Mouse (Mus musculus) left cerebral cortex, adult 2 months (tissue): ENCODE measurements at regions not wholly inside any gene's neighbourhood (a gene's known extent, or its start where the extent isn't known, plus 50 kb on each side); places are given as distances from the start of the nearest gene placed in this dataset.

Experiments
- DNase-seq, 2 experiments: peaks; one replicate each; pipeline ENCODE4 v3.0.0; 2021 to 2022; ENCODE audit warnings: low spot score in 2 of 2, mixed read lengths in 1 of 2; ENCODE audit errors: extremely low spot score in 1 of 2
- H3K27ac ChIP-seq: fragments of 200-600 bp; 2 replicates; pipeline ENCODE4 v1.8.1; 2022
- H3K4me3 ChIP-seq: fragments of 200-600 bp; 2 replicates; pipeline ENCODE4 v1.8.1; 2022
- CTCF ChIP-seq: fragments of 200-600 bp; IDR thresholded peaks from 2 replicates; pipeline ENCODE4 v1.8.1; 2022; ENCODE audit warnings: antibody characterized with exemption, mild to moderate bottlenecking, moderate library complexity
- intact Hi-C: fragments of 180-260 bp; cut with DNase I; formaldehyde crosslinking; loops from one replicate; pipeline ENCODE4 v1.15.1; 2025

- intact Hi-C loops = loop anchor here (10.0 kb wide), 1 partner anchor 219 kb away; no protein-coding TSS in a partner anchor
- no peak for TF ChIP-seq CTCF
- Histone ChIP-seq H3K27ac (no peak overlapping the region), H3K4me3 (no peak overlapping the region)
- DNase-seq = no peak
These were observed 152.4 kb upstream of the Ppp2r3a start for GRCm38 (mm10) chr9:101404034-101404433.

- no peak for TF ChIP-seq CTCF
- Histone ChIP-seq H3K4me3 (no peak overlapping the region), H3K27ac (no peak overlapping the region)
- intact Hi-C loops = loop anchor here (10.0 kb wide), 1 partner anchor 218 kb away; no protein-coding TSS in a partner anchor
- no peak for DNase-seq
These were observed 151.1 kb upstream of the Ppp2r3a start for GRCm38 (mm10) chr9:101402544-101403194.

- no peak for DNase-seq
- no peak for TF ChIP-seq CTCF
- intact Hi-C loops = loop anchor here (10.0 kb wide), 1 partner anchor 217 kb away; no protein-coding TSS in a partner anchor
- H3K4me3 ChIP-seq = no peak overlapping the region
- no peak overlapping the region for H3K27ac ChIP-seq
These were observed 149.8 kb upstream of the Ppp2r3a start for GRCm38 (mm10) chr9:101401416-101401815.

DNA sequence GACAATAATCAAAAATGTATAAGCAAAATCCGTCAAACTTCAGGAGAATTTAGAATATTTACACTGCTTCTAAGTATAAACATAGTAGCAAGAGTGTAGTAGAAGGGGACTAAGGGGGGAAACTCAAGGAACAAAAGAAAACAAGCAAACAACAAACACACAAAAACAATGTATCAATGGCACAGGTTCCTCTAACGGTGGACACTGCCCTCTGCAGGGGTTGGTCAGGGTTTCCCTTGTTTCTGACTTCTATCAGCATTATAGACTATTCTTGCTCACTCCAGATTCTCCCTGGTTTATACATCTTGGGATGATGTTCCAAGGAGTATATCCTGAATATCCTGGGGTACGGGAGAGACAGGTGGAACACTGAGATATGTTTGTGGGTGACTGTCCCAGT is 147.3 kb upstream of the Ppp2r3a start:
- intact Hi-C loops = no loop called here
- Histone ChIP-seq H3K4me3 (no peak overlapping the region), H3K27ac (no peak overlapping the region)
- no peak for DNase-seq
- peak; percentile 21 for TF ChIP-seq CTCF

GRCm38 (mm10) chr9:101369380-101369779 is 117.8 kb upstream of the Ppp2r3a start:
- DNase-seq = no peak
- no peak for TF ChIP-seq CTCF
- Histone ChIP-seq H3K4me3 (no peak overlapping the region), H3K27ac (no peak overlapping the region)
- intact Hi-C loops = no loop called here

DNA sequence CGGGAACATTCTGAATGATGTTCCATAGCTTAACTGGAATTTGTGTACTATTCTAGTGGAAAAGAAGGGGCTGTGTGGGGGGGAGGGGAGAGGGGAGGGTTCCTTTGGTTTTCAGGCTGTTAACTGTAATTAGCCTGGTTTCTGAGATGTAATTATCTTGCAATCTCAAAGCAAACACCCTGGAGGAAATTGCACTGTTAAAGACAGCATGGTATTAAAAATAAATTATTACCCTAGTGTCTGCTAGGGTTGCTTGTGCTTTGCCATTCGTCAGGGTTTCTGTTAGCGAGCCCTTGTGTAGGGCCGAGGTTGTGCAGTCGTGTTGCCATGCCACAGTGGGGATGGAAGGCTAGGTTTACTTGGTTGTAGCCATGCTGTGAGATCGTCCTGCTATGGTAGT is 105.0 kb upstream of the Ppp2r3a start:
- H3K27ac ChIP-seq = no peak overlapping the region
- no peak for DNase-seq

DNA sequence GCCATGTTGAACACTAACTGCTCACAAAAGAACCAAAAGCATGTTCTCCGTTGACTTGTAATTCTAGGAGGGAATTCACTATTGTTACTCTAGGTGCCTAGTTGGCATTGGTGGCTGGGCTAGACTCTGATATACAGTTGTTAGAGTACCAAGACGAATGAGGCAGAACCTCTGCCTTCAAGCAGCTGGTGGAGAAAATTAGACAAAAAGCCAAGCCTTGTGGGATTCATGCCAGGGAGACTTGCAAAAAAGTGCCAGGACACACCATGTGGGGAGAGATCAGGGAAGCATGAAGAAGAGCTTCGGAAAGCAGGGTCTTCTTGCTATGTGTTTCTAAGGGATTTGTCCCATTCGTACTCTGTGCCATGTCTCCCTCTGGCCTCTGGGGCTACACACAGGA is 97.2 kb upstream of the Ppp2r3a start:
- intact Hi-C loops = no loop called here

More for the DNA sequence above, 105.0 kb upstream of the Ppp2r3a start:
- TF ChIP-seq CTCF = no peak
- no peak overlapping the region for H3K4me3 ChIP-seq
- intact Hi-C loops = no loop called here

DNA sequence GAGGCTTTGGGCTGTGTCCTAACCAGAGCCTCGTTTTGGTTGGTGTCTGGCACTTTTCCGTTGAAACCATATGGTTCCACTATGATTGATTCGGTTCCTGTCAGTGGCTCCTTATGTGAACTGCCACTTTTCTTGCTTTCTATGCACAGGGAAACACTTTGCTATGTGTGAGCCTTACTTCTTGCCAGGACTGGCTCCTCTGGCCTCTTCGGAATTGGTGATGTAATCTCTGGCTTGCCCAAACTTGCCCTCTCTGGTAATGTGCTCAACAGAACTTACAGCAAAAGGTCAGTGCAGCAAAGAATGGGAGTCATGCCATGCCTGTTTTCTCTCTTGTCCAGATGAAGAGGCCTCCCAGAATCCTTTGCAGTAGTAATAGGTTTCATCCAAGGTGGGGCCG is 91.3 kb upstream of the Ppp2r3a start:
- intact Hi-C loops = no loop called here
- no peak for TF ChIP-seq CTCF
- H3K27ac ChIP-seq = no peak overlapping the region
- no peak for DNase-seq
- no peak overlapping the region for H3K4me3 ChIP-seq

More for the DNA sequence above, 97.2 kb upstream of the Ppp2r3a start:
- Histone ChIP-seq H3K4me3 (no peak overlapping the region), H3K27ac (no peak overlapping the region)
- TF ChIP-seq CTCF = no peak
- no peak for DNase-seq

DNA sequence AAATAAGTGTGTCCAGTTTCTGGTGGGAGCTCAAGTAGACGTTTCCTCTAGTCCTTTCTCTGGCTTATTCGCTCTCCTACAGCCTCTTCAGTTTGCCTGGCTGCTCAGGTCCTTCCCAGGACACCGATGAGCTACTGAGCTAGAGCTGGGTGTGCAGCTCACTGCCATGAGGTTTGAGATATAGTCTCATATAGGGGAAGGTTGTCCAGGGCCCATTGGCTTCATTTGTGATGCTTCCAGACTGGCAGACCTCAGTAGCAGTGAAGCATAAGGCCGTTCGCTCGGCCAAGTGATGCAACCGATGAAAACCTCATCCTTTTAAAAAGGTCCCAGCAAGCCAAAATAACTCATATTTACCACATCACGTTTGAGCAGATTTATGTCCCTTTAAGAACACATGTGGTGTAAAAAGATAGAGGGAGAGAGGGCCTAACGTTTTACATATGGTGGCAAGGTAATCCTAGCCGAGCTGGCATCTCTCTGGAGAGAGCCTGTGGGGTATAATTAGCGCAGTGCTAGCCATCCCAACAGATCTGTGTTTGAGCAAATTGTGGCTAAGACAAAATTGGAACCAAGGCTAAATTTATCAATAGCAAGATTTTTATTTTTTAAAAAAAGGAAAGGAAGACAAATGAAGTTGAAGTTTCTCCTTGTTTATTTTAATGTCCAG is 89.3 kb upstream of the Ppp2r3a start:
- TF ChIP-seq CTCF = no peak
- Histone ChIP-seq H3K27ac (no peak overlapping the region), H3K4me3 (no peak overlapping the region)
- intact Hi-C loops = no loop called here
- no peak for DNase-seq

- Histone ChIP-seq H3K27ac (no peak overlapping the region), H3K4me3 (no peak overlapping the region)
- no peak for TF ChIP-seq CTCF
- no peak for DNase-seq
- intact Hi-C loops = no loop called here
These were observed 77.6 kb upstream of the Ppp2r3a start for GRCm38 (mm10) chr9:101329032-101329824.

GRCm38 (mm10) chr9:101326961-101327360 is 75.4 kb upstream of the Ppp2r3a start:
- intact Hi-C loops = no loop called here
- Histone ChIP-seq H3K4me3 (no peak overlapping the region), H3K27ac (no peak overlapping the region)
- no peak for DNase-seq
- TF ChIP-seq CTCF = no peak

DNA sequence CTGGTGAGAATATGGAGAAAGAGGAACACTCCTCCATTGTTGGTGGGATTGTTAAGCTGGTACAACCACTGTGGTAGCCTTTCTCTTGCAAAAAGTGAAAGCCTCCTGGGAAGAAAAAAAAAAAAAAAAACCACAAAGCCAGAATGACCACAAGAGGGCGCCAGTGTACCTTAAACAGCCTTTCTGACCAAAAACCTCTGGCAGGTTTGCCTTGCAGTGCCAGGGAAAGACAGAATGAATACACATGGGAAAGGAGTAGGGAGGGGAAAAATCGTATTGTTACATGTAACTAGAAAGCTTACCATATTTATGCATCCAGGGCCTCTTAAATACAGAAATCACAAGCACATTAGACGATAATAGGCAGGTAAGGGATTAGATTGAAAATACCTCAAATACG is 62.4 kb upstream of the Ppp2r3a start:
- H3K4me3 ChIP-seq = no peak overlapping the region
- H3K27ac ChIP-seq = no peak overlapping the region
- intact Hi-C loops = loop anchor here (1.0 to 10.0 kb wide), 5 partner anchors 131 to 1231 kb away; partner anchors contain the start of gene Ephb1
- DNase-seq = peak; percentile 46 to 66
- peak; percentile 78 for TF ChIP-seq CTCF
